Mouse (Mus musculus) lung, embryonic 15.5 days (tissue): Measurements from ENCODE around the gene Haghl. TPM values are rescaled to one million over a fixed set of nuclear protein-coding genes. Genes with fewer than 3 reads are reported as not detected.

Source experiments
- ATAC-seq: fragments of 200-750 bp; cut with Nextera tagmentation; 2 replicates; pipeline ENCODE4 v1.8.0; 2017; ENCODE audit warnings: moderate number of reproducible peaks, borderline replicate concordance; ENCODE audit not compliant: low FRiP score, low TSS enrichment; ENCODE audit errors: extremely low read depth
- H3K27ac ChIP-seq: fragments of 300-500 bp; sonication (generic); 2 replicates; pipeline ENCODE4 v1.5.1; 2015; ENCODE audit warnings: moderate library complexity, mild to moderate bottlenecking, inconsistent platforms
- H3K27me3 ChIP-seq: fragments of 300-500 bp; sonication (generic); 2 replicates; pipeline ENCODE4 v1.6.1; 2015; ENCODE audit warnings: inconsistent platforms
- H3K36me3 ChIP-seq: fragments of 300-500 bp; sonication (generic); 2 replicates; pipeline ENCODE4 v1.6.1; 2015; ENCODE audit warnings: inconsistent platforms
- H3K4me1 ChIP-seq: fragments of 300-500 bp; sonication (generic); 2 replicates; pipeline ENCODE4 v1.6.1; 2015; ENCODE audit warnings: inconsistent platforms
- H3K4me2 ChIP-seq: fragments of 300-500 bp; sonication (generic); 2 replicates; pipeline ENCODE4 v1.6.1; 2015; ENCODE audit warnings: inconsistent platforms, mild to moderate bottlenecking, moderate library complexity
- H3K4me3 ChIP-seq: fragments of 300-500 bp; sonication (generic); 2 replicates; pipeline ENCODE4 v1.5.1; 2015; ENCODE audit warnings: mild to moderate bottlenecking, inconsistent platforms
- H3K9ac ChIP-seq: fragments of 300-500 bp; sonication (generic); 2 replicates; pipeline ENCODE4 v1.6.1; 2015; ENCODE audit warnings: inconsistent platforms
- H3K9me3 ChIP-seq: fragments of 300-500 bp; sonication (generic); 2 replicates; pipeline ENCODE4 v1.6.1; 2016; ENCODE audit warnings: inconsistent platforms
- WGBS: fragments of 180-500 bp; shearing (Covaris S2); methylation state at CpG from one replicate; pipeline ENCODE4 v1.1.7; 2015; 5-methylcytosine and 5-hydroxymethylcytosine counted together
- polyA plus RNA-seq: library from polyadenylated mRNA; unstranded; fragments of >200 nt; fragmentation: Nextera tagmentation; extraction: Ambion mirVana; gene quantifications from 2 replicates; pipeline ENCODE4 v1.2.1, GENCODE M21; 2015

The Haghl gene
- 58.3 and 59.9 TPM in 2 replicates for polyA plus RNA-seq

GRCm38 (mm10) chr17:25785281-25785745, at the start of gene Haghl:
Haghl (minus strand) TSS chr17:25785673.
- H3K9ac ChIP-seq = peak within 1 kb of the TSS; percentile 73
- H3K9me3 ChIP-seq = no peaks in the 10 kb centered on the region
- ATAC-seq = peak; percentile 84
- H3K4me3 ChIP-seq = peak within 1 kb of the TSS; percentile 78
- under 1% methylated on average over 23 of the region's 23 CpGs for WGBS
- H3K27ac ChIP-seq = peak within 1 kb of the TSS; percentile 91
- H3K4me2 ChIP-seq = peak within 1 kb of the TSS; percentile 80
- peaks cover 44% of the 10 kb centered on the region for H3K36me3 ChIP-seq
- peaks cover 22% of the 10 kb centered on the region for H3K4me1 ChIP-seq
- H3K27me3 ChIP-seq = no peaks in the 10 kb centered on the region

GRCm38 (mm10) chr17:25834595-25835222, 49.2 kb upstream of the Haghl start:
- peaks cover 31% of the 10 kb centered on the region for H3K36me3 ChIP-seq
- H3K4me2 ChIP-seq = peak overlapping the region; percentile 88
- H3K4me3 ChIP-seq = peak overlapping the region; percentile 82
- 81% methylated on average over 12 of the region's 12 CpGs for WGBS
- no peak for ATAC-seq
- H3K4me1 ChIP-seq = peaks cover 63% of the 10 kb centered on the region
- H3K9ac ChIP-seq = peak overlapping the region; percentile 73
- 0 out of 2 replicates have a peak overlapping the region, but pooled peaks have one; percentile 98 for H3K27ac ChIP-seq
- no peaks in the 10 kb centered on the region for H3K27me3 ChIP-seq
- no peaks in the 10 kb centered on the region for H3K9me3 ChIP-seq

- H3K27me3 ChIP-seq = no peaks in the 10 kb centered on the region
- no peak for ATAC-seq
- peak overlapping the region; percentile 98 for H3K27ac ChIP-seq
- 15% methylated on average over 6 of the region's 6 CpGs for WGBS
- H3K36me3 ChIP-seq = peaks cover 25% of the 10 kb centered on the region
- peak overlapping the region; percentile 88 for H3K4me2 ChIP-seq
- H3K9ac ChIP-seq = peak overlapping the region; percentile 73
- H3K9me3 ChIP-seq = no peaks in the 10 kb centered on the region
- peak overlapping the region; percentile 82 for H3K4me3 ChIP-seq
- peaks cover 68% of the 10 kb centered on the region for H3K4me1 ChIP-seq
These were observed 48.6 kb upstream of the Haghl start for GRCm38 (mm10) chr17:25833961-25834594.

GRCm38 (mm10) chr17:25833291-25833663, 47.8 kb upstream of the Haghl start, which contains the start of gene Stub1:
Stub1 (minus strand) TSS chr17:25833404.
- peak; percentile 66 for ATAC-seq
- Histone ChIP-seq H3K9me3 (no peaks in the 10 kb centered on the region), H3K27ac (peak within 1 kb of the TSS; percentile 98), H3K9ac (peak within 1 kb of the TSS; percentile 90), H3K27me3 (no peaks in the 10 kb centered on the region), H3K4me3 (peak within 1 kb of the TSS; percentile 82), H3K36me3 (peaks cover 20% of the 10 kb centered on the region), H3K4me2 (peak within 1 kb of the TSS; percentile 95), H3K4me1 (peaks cover 73% of the 10 kb centered on the region)
- under 1% methylated on average over 24 of the region's 24 CpGs for WGBS

- Histone ChIP-seq H3K4me3 (peak overlapping the region; percentile 82), H3K27me3 (no peaks in the 10 kb centered on the region), H3K4me2 (peak overlapping the region; percentile 95), H3K9ac (peak overlapping the region; percentile 90), H3K27ac (peak overlapping the region; percentile 98), H3K9me3 (no peaks in the 10 kb centered on the region), H3K4me1 (peaks cover 75% of the 10 kb centered on the region), H3K36me3 (peaks cover 22% of the 10 kb centered on the region)
- WGBS = under 1% methylated on average over 77 of the region's 77 CpGs
- ATAC-seq = peak; percentile 91
These were observed 47.2 kb upstream of the Haghl start for GRCm38 (mm10) chr17:25832436-25833290.

GRCm38 (mm10) chr17:25831451-25832281, 46.2 kb upstream of the Haghl start:
- peak overlapping the region; percentile 92 for H3K27ac ChIP-seq
- no peaks in the 10 kb centered on the region for H3K27me3 ChIP-seq
- H3K4me3 ChIP-seq = peak overlapping the region; percentile 82
- 44% methylated on average over 21 of the region's 21 CpGs for WGBS
- H3K9ac ChIP-seq = peak overlapping the region; percentile 90
- H3K9me3 ChIP-seq = no peaks in the 10 kb centered on the region
- H3K36me3 ChIP-seq = peaks cover 32% of the 10 kb centered on the region
- peak overlapping the region; percentile 95 for H3K4me2 ChIP-seq
- peaks cover 66% of the 10 kb centered on the region for H3K4me1 ChIP-seq
- ATAC-seq = no peak

- H3K27me3 ChIP-seq = no peaks in the 10 kb centered on the region
- peaks cover 40% of the 10 kb centered on the region for H3K36me3 ChIP-seq
- H3K9me3 ChIP-seq = no peaks in the 10 kb centered on the region
- peak overlapping the region; percentile 82 for H3K4me3 ChIP-seq
- WGBS = 78% methylated on average over 14 of the region's 14 CpGs
- H3K4me2 ChIP-seq = peak overlapping the region; percentile 95
- H3K9ac ChIP-seq = no peak overlapping the region
- no peak for ATAC-seq
- peaks cover 59% of the 10 kb centered on the region for H3K4me1 ChIP-seq
- no peak overlapping the region for H3K27ac ChIP-seq
These were observed 45.4 kb upstream of the Haghl start for GRCm38 (mm10) chr17:25830806-25831431.

GRCm38 (mm10) chr17:25830200-25830753, 44.8 kb upstream of the Haghl start:
- Histone ChIP-seq H3K27me3 (no peaks in the 10 kb centered on the region), H3K36me3 (peaks cover 40% of the 10 kb centered on the region), H3K9ac (no peak overlapping the region), H3K4me3 (peak overlapping the region; percentile 54; the same call in 1 of the 2 replicates), H3K9me3 (no peaks in the 10 kb centered on the region), H3K4me2 (peak overlapping the region; percentile 73), H3K4me1 (peaks cover 57% of the 10 kb centered on the region), H3K27ac (no peak overlapping the region)
- WGBS = 72% methylated on average over 4 of the region's 4 CpGs
- no peak for ATAC-seq

- Histone ChIP-seq H3K9me3 (no peaks in the 10 kb centered on the region), H3K4me3 (peak overlapping the region; percentile 54), H3K27me3 (no peaks in the 10 kb centered on the region), H3K9ac (peak overlapping the region; percentile 61), H3K4me2 (peak overlapping the region; percentile 73), H3K4me1 (peaks cover 57% of the 10 kb centered on the region), H3K36me3 (peaks cover 40% of the 10 kb centered on the region), H3K27ac (peak overlapping the region; percentile 87)
- 30% methylated on average over 8 of the region's 8 CpGs for WGBS
- ATAC-seq = no peak
These were observed 44.1 kb upstream of the Haghl start for GRCm38 (mm10) chr17:25829558-25830017.
